Mouse (Mus musculus): Measurements from ENCODE around the gene Ccdc81.

GRCm38 (mm10) chr7:89949403-89949802 is 46.0 kb upstream of the Ccdc81 start:
- no peak for TF ChIP-seq CTCF (IDR thresholded peaks at IDR 0.05; ENCODE audit: low read depth)
- no peak for TF ChIP-seq EP300 (IDR thresholded peaks at IDR 0.05; ENCODE audit: low read depth)
